7 mouse cellular contexts compared by ENCODE assay signal in genomic region chr9:55540888-55541287, GRCm38 (mm10). TPM values are rescaled to one million over a fixed set of nuclear protein-coding genes. Genes with fewer than 3 reads are reported as not detected.
DNase-seq lines count a peak whose midpoint lies in the region; ATAC-seq and TF ChIP-seq lines count a peak whose summit lies in the region.

No protein-coding gene starts in this region.

- peak overlapping the region; percentile 41 for H3ac ChIP-seq in C2C12 (ENCODE audit: control insufficient read depth, insufficient read length, low read depth)

- WGBS in heart, embryonic 10.5 days: 0% methylated on average over 28 of the region's 28 CpGs
- WGBS in midbrain, embryonic 10.5 days: under 1% methylated on average over 28 of the region's 28 CpGs
- under 1% methylated on average over 28 of the region's 28 CpGs for WGBS in stomach, embryonic 15.5 days

- TF ChIP-seq EP300 in CH12.LX (IDR thresholded peaks at IDR 0.05; ENCODE audit: low read length): no peak

- DNase-seq in CH12.LX (ENCODE audit: extremely low read depth): peak; percentile 61
- peak; percentile 94 for DNase-seq in embryo, embryonic 10.5 days (ENCODE audit: low spot score)
- peak; percentile 94 for DNase-seq in heart, embryonic 10.5 days (ENCODE audit: low spot score)
- DNase-seq in kidney, postnatal 14 days: peak; percentile 51
- DNase-seq in midbrain, embryonic 10.5 days (ENCODE audit: low spot score): peak; percentile 94

- H3K27me3 ChIP-seq in C2C12 (ENCODE audit: control insufficient read depth, insufficient read depth, insufficient read length): no peaks in the 10 kb centered on the region
- no peaks in the 10 kb centered on the region for H3K27me3 ChIP-seq in CH12.LX (replicated peaks)
- H3K27me3 ChIP-seq in heart, embryonic 10.5 days (ENCODE audit: insufficient read depth, poor library complexity, severe bottlenecking): peaks cover 89% of the 10 kb centered on the region
- H3K27me3 ChIP-seq in midbrain, embryonic 10.5 days (ENCODE audit: low read depth, poor library complexity, severe bottlenecking): peaks cover 100% of the 10 kb centered on the region
- H3K27me3 ChIP-seq in stomach, embryonic 15.5 days (replicated peaks): peaks cover 47% of the 10 kb centered on the region

- no peak overlapping the region for H3K9ac ChIP-seq in CH12.LX (ENCODE audit: insufficient read depth, low read depth)
- peak overlapping the region; percentile 29 for H3K9ac ChIP-seq in stomach, embryonic 15.5 days

- no peak overlapping the region for H3K27ac ChIP-seq in CH12.LX (ENCODE audit: insufficient read depth, low read depth)
- 0 out of 2 replicates have a peak overlapping the region, but pooled peaks have one; percentile 24 for H3K27ac ChIP-seq in heart, embryonic 10.5 days
- H3K27ac ChIP-seq in midbrain, embryonic 10.5 days (replicated peaks): no peak overlapping the region; the same call in 1 of the 2 replicates
- H3K27ac ChIP-seq in stomach, embryonic 15.5 days: 0 out of 2 replicates have a peak overlapping the region, but pooled peaks have one; percentile 57

- H3K9me3 ChIP-seq in CH12.LX (replicated peaks; ENCODE audit: low read length): peaks cover 28% of the 10 kb centered on the region
- H3K9me3 ChIP-seq in heart, embryonic 10.5 days: no peaks in the 10 kb centered on the region
- H3K9me3 ChIP-seq in midbrain, embryonic 10.5 days (replicated peaks): no peaks in the 10 kb centered on the region
- no peaks in the 10 kb centered on the region for H3K9me3 ChIP-seq in stomach, embryonic 15.5 days

- no peak for TF ChIP-seq CTCF in C2C12 (IDR thresholded peaks at IDR 0.05; ENCODE audit: control insufficient read depth, insufficient read depth, insufficient read length)
- no peak for TF ChIP-seq CTCF in CH12.LX (conservative IDR thresholded peaks at IDR 0.05 in 1 of 2, IDR thresholded peaks at IDR 0.05 in 1 of 2; ENCODE audit: low read depth in 2 of 2, low read length in 2 of 2)

- TF ChIP-seq POLR2A in CH12.LX (IDR thresholded peaks at IDR 0.05; ENCODE audit: low read depth, low read length): 0 out of 2 replicates have a peak, but pooled peaks have one; percentile 16

- ATAC-seq in stomach, embryonic 15.5 days (ENCODE audit: insufficient read depth, low FRiP score, low read depth): peak; percentile 90

- no peaks in the 10 kb centered on the region; a peak in 1 of 4 replicates for H3K4me1 ChIP-seq in CH12.LX (ENCODE audit: control insufficient read depth in 1 of 2, insufficient read depth in 2 of 2)
- H3K4me1 ChIP-seq in heart, embryonic 10.5 days: peaks cover 41% of the 10 kb centered on the region
- peaks cover 57% of the 10 kb centered on the region for H3K4me1 ChIP-seq in midbrain, embryonic 10.5 days
- H3K4me1 ChIP-seq in stomach, embryonic 15.5 days: peaks cover 50% of the 10 kb centered on the region

- dilution Hi-C loops in CH12.LX (cut with MboI; ENCODE audit: extremely low pct_ligation_motif_present, extremely low pct_unique_long_range_greater_than_20kb, low sequenced_read_pairs): no loop called here

- 0 out of 2 replicates have a peak overlapping the region, but pooled peaks have one; percentile 14 for H3K4me2 ChIP-seq in CH12.LX (ENCODE audit: insufficient read depth, low read depth, poor library complexity, severe bottlenecking)
- H3K4me2 ChIP-seq in stomach, embryonic 15.5 days: peak overlapping the region; percentile 67

- H3K79me2 ChIP-seq in C2C12 (ENCODE audit: control insufficient read depth, insufficient read depth) (no peaks in the 10 kb centered on the region), CH12.LX (replicated peaks; ENCODE audit: control insufficient read depth, extremely low read depth, insufficient read depth, poor library complexity, severe bottlenecking) (no peaks in the 10 kb centered on the region)

- no peak for TF ChIP-seq RAD21 in CH12.LX (IDR thresholded peaks at IDR 0.05; ENCODE audit: low read depth, low read length)

- no peaks in the 10 kb centered on the region for H3K79me3 ChIP-seq in C2C12 (ENCODE audit: low read depth)

- H3K4me3 ChIP-seq in C2C12 (ENCODE audit: insufficient read depth, poor library complexity, severe bottlenecking) (peak overlapping the region; percentile 35), CH12.LX (replicated peaks in 1 of 3; ENCODE audit: low read depth in 2 of 3, low read length in 2 of 3, poor library complexity in 1 of 3) (peak overlapping the region; percentile 14 to 47 (median 23))
- peak overlapping the region; percentile 59 for H3K4me3 ChIP-seq in heart, embryonic 10.5 days
- peak overlapping the region; percentile 54 for H3K4me3 ChIP-seq in midbrain, embryonic 10.5 days
- H3K4me3 ChIP-seq in stomach, embryonic 15.5 days (replicated peaks): peak overlapping the region; percentile 48

- H3K36me3 ChIP-seq in C2C12 (ENCODE audit: control insufficient read depth, insufficient read depth) (no peaks in the 10 kb centered on the region), CH12.LX (replicated peaks in 1 of 2; ENCODE audit: control insufficient read depth in 1 of 2, insufficient read depth in 1 of 2, low read length in 1 of 2) (peaks cover 0 to 23% of the 10 kb centered on the region in 2 experiments)
- no peaks in the 10 kb centered on the region for H3K36me3 ChIP-seq in heart, embryonic 10.5 days
- H3K36me3 ChIP-seq in midbrain, embryonic 10.5 days: no peaks in the 10 kb centered on the region
- no peaks in the 10 kb centered on the region for H3K36me3 ChIP-seq in stomach, embryonic 15.5 days

- in situ Hi-C loops in CH12.LX (cut with MboI; ENCODE audit: low pct_ligation_motif_present, low pct_unique_long_range_greater_than_20kb, low sequenced_read_pairs): no loop called here

TF ChIP-seq in C2C12, 6 proteins besides CTCF, POLR2A, EP300 and RAD21:
- TF ChIP-seq USF1 (IDR thresholded peaks at IDR 0.05; ENCODE audit: low read depth) (no peak), MAX (IDR thresholded peaks at IDR 0.05) (no peak), CEBPB (IDR thresholded peaks at IDR 0.05; ENCODE audit: low read depth) (no peak), FOSL1 (IDR thresholded peaks at IDR 0.05; ENCODE audit: insufficient read depth, low read length, poor library complexity, severe bottlenecking) (no peak), MYOG (IDR thresholded peaks at IDR 0.05; ENCODE audit: control insufficient read depth, extremely low read depth, insufficient read length) (no peak)
TF ChIP-seq in C2C12: peak in this region for 0.

TF ChIP-seq in CH12.LX, 34 proteins besides CTCF, POLR2A, EP300 and RAD21:
- TF ChIP-seq BHLHE40 (IDR thresholded peaks at IDR 0.05; ENCODE audit: low read depth, low read length) (no peak), TCF12 (IDR thresholded peaks at IDR 0.05; ENCODE audit: low read depth, low read length) (0 out of 2 replicates have a peak, but pooled peaks have one; percentile 23)

RNA-seq across cellular contexts. Expression of gene Isl2, which starts 2.4 kb away (rescaled TPM):
- polyA plus RNA-seq in C2C12 (2012; fragmentation: generic; extraction: Trizol) (4.8 TPM), CH12.LX (2012; ENCODE audit: insufficient read length, low read depth) (0.56 and 0.68 TPM in 2 replicates)
- total RNA-seq in CH12.LX (2012; rRNA removed) (0.25 and 0.47 TPM in 2 replicates), CH12.LX (2014; rRNA removed) (0.35 and 0.55 TPM in 2 replicates)
- 1.1 and 6.5 TPM in 2 replicates for polyA plus RNA-seq in heart, embryonic 10.5 days (2016; fragmentation: Nextera tagmentation; extraction: Ambion mirVana)
- 5.0 and 5.8 TPM in 2 replicates for polyA plus RNA-seq in midbrain, embryonic 10.5 days (2016; fragmentation: Nextera tagmentation; extraction: Ambion mirVana)
- 5.7 and 8.1 TPM in 2 replicates for polyA plus RNA-seq in stomach, embryonic 15.5 days (2015; fragmentation: Nextera tagmentation; extraction: Ambion mirVana)

RNA-seq across cellular contexts. Expression of gene Etfa, which starts 28.8 kb away (rescaled TPM):
- 87.7 TPM for polyA plus RNA-seq in C2C12 (2012; fragmentation: generic; extraction: Trizol)
- 37.8 and 42.7 TPM in 2 replicates for total RNA-seq in CH12.LX (2012; rRNA removed)
- total RNA-seq in CH12.LX (2014; rRNA removed): 60.1 and 69.3 TPM in 2 replicates
- polyA plus RNA-seq in CH12.LX (2012; ENCODE audit: insufficient read length, low read depth): 121 and 139 TPM in 2 replicates
- 252 and 322 TPM in 2 replicates for polyA plus RNA-seq in heart, embryonic 10.5 days (2016; fragmentation: Nextera tagmentation; extraction: Ambion mirVana)
- polyA plus RNA-seq in midbrain, embryonic 10.5 days (2016; fragmentation: Nextera tagmentation; extraction: Ambion mirVana): 151 and 157 TPM in 2 replicates
- 247 and 265 TPM in 2 replicates for polyA plus RNA-seq in stomach, embryonic 15.5 days (2015; fragmentation: Nextera tagmentation; extraction: Ambion mirVana)

Comparison
In these comparisons a context has a peak if more than half of its experiments do, and no peak if none do; other contexts are left out.
1. H3K27ac ChIP-seq: peak in heart, embryonic 10.5 days (single experiment) and stomach, embryonic 15.5 days (single experiment); none in CH12.LX (single experiment) and midbrain, embryonic 10.5 days (single experiment).
2. Peak in every context shown above with its lines, with median percentiles within 50 percentile points of each other: H3K4me3 ChIP-seq and DNase-seq.